Mouse (Mus musculus): ENCODE results near the gene Ube2l6.

- TF ChIP-seq CTCF (IDR thresholded peaks at IDR 0.05; ENCODE audit: low read depth, low read length) (no peak), GATA1 (IDR thresholded peaks at IDR 0.05; ENCODE audit: borderline replicate concordance, low read length) (no peak), TAL1 (conservative IDR thresholded peaks at IDR 0.05; ENCODE audit: low read depth, low read length) (no peak), GATA2 (IDR thresholded peaks at IDR 0.05; ENCODE audit: borderline replicate concordance, low read depth, low read length) (no peak)
These were observed 1.7 kb downstream of the Ube2l6 start for GRCm38 (mm10) chr2:84800304-84800703.
